Mouse (Mus musculus) T-cell, adult 2 months (primary cell): ENCODE results near the gene Tiprl.

ENCODE experiments used
- DNase-seq: peaks from one replicate; pipeline ENCODE4 v3.0.0; 2022; ENCODE audit warnings: low spot score

Tiprl gene

GRCm38 (mm10) chr1:165236321-165237298 lies at the start of gene Tiprl:
TSS of gene Tiprl (minus strand) at chr1:165236996.
- DNase-seq: peak; percentile 97

- DNase-seq: no peak
These were observed 47.3 kb upstream of the Tiprl start for GRCm38 (mm10) chr1:165284096-165284495.

- DNase-seq: no peak
These were observed 46.2 kb upstream of the Tiprl start for GRCm38 (mm10) chr1:165282967-165283345.

- no peak for DNase-seq
These were observed 45.6 kb upstream of the Tiprl start for GRCm38 (mm10) chr1:165282222-165282966.

- DNase-seq: peak; percentile 22
These were observed 44.8 kb upstream of the Tiprl start for GRCm38 (mm10) chr1:165281351-165282221.

- DNase-seq: no peak
These were observed 43.9 kb upstream of the Tiprl start for GRCm38 (mm10) chr1:165280741-165281140.

GRCm38 (mm10) chr1:165274946-165275345 lies 38.1 kb upstream of the Tiprl start:
- no peak for DNase-seq

GRCm38 (mm10) chr1:165252027-165252671 lies 15.4 kb upstream of the Tiprl start:
- peak; percentile 37 for DNase-seq

GRCm38 (mm10) chr1:165250546-165250945 lies 13.8 kb upstream of the Tiprl start:
- DNase-seq: no peak

- DNase-seq: no peak
These were observed 12.0 kb upstream of the Tiprl start for GRCm38 (mm10) chr1:165248842-165249241.

- DNase-seq: no peak
These were observed 11.0 kb upstream of the Tiprl start for GRCm38 (mm10) chr1:165247788-165248187.

GRCm38 (mm10) chr1:165247085-165247484 lies 10.3 kb upstream of the Tiprl start:
- DNase-seq: no peak

- DNase-seq: no peak
These were observed 9.8 kb upstream of the Tiprl start for GRCm38 (mm10) chr1:165246587-165246986.

- DNase-seq: no peak
These were observed 950 bp downstream of the Tiprl start for GRCm38 (mm10) chr1:165235846-165236245.

- no peak for DNase-seq
These were observed 3.0 kb downstream of the Tiprl start for GRCm38 (mm10) chr1:165233806-165234205.

- DNase-seq: no peak
These were observed 6.1 kb downstream of the Tiprl start for GRCm38 (mm10) chr1:165230691-165231090.

- no peak for DNase-seq
These were observed 7.2 kb downstream of the Tiprl start for GRCm38 (mm10) chr1:165229577-165229976.

GRCm38 (mm10) chr1:165217023-165217589 lies 19.7 kb downstream of the Tiprl start:
- DNase-seq: no peak

- DNase-seq: no peak
These were observed 21.0 kb downstream of the Tiprl start for GRCm38 (mm10) chr1:165215831-165216230.

GRCm38 (mm10) chr1:165205591-165205990 lies 31.2 kb downstream of the Tiprl start:
- no peak for DNase-seq

- DNase-seq: no peak
These were observed 33.2 kb downstream of the Tiprl start for GRCm38 (mm10) chr1:165203488-165204035.
